Mouse (Mus musculus) layer of hippocampus, postnatal 14 days (tissue): ENCODE measurements at regions not wholly inside any gene's neighbourhood (a gene's known extent, or its start where the extent isn't known, plus 50 kb on each side); places are given as distances from the start of the nearest gene placed in this dataset.
A peak's percentile ranks its signal among the peaks of the same experiment; 100 is the strongest.

ENCODE experiments used
- DNase-seq, 2 experiments: peaks; one replicate each; pipeline ENCODE4 v3.0.0; 2021 to 2022; ENCODE audit warnings: low spot score in 2 of 2, mixed read lengths in 1 of 2

- no peak for DNase-seq
These were observed 1116.3 kb upstream of the Ppp6c start for GRCm38 (mm10) chr2:40342579-40342978.

DNA sequence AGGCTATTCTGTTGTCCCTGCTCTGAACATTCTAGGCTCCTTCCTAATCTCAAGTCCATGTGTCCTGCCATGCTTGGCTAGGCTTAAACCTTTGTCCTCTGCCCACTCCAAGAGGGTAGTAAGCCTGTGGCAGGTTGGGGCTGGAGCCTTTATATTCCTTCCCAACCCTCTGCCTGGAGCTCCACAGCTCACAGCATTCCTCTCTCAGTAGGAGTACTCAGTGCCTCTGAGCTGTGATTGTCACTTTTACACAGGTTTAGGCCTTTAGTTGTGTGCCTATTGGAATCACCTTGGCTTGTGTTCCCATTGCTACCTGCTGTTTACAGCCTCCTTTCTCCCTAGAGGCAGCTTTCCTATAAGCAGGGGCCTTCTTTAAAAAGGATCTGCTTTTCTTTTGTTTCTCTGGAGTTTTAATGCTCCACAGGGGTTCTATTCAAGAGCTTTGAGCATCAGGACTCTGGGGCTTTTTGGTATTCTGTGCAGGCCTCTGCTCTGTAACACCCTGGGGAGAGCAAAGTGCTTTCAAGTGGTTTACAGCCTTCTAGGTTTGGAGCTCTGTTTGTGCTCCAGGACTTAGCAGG is 1106.1 kb upstream of the Ppp6c start:
- peak in 1 of 2 experiments; percentile 29 for DNase-seq

DNA sequence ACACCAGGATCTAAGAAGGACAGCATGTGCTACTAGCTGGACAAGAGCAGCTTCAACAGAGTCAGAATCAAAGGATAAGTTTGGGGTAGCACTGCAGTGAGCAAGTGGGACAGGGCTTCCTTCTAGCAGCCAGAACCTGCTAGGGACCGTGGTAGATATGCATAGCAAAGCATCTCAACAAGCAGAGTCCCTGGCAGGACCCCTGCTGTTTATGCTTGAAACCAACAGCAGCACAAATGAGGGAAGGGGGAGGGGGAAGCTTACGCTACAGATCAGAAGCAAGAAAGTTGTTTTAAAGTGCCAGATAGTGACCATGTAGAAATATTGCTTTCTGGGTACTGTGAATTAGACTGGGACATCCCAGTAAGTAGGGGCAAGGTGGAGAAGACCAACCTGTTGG is 1095.3 kb upstream of the Ppp6c start:
- no peak for DNase-seq

DNA sequence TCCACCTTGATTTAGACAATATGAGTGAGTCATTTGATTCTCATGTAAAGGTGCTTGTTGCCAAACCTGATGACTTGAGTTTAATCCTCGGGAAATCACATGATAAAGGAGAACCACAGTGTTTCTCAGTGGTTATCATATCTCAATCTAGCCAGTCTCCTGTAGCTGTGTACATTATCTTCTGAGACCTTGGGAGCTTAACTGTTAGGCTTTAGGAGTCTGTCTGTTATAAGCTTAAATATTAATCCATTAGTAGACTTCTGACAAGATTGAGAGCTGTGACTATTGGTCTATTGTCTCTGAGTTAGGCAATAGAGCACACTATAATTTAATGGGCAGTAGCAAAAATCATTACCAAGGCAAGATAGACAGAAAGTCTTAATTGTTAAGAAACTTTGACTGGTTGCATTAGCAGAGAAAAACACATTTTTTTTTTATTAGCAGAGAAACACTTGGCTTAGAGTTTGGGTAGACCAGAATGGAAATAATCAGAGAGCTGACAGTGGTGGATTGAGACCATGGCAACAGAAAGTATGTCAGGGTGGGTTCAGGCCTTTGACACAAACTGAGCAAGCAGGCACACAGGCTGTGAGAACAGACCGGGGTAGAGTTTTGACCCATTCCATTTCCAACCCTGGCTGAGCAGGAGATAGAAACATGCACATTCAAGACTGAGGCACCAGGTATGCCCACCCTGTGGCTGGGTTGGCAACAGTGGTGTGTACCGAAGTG is 1094.6 kb upstream of the Ppp6c start:
- peak in 1 of 2 experiments; percentile 6 for DNase-seq
